Mouse (Mus musculus): Measurements from ENCODE around the gene 9430007A20Rik.
"Not testable (repeated sequence)": the region's sequence is repeated elsewhere in the genome, so short reads cannot be mapped to it uniquely, and the experiment has no call there.

9430007A20Rik gene

GRCm38 (mm10) chr4:144519522-144519921, at the start of gene 9430007A20Rik:
Gene 9430007A20Rik (plus strand): TSS chr4:144519822.
- DNase-seq (ENCODE audit: low spot score in 2 of 2) = no peak

GRCm38 (mm10) chr4:144493331-144493730, 26.3 kb upstream of the 9430007A20Rik start:
- no peak for DNase-seq (ENCODE audit: low spot score in 2 of 2)

- DNase-seq (ENCODE audit: low spot score in 2 of 2) = no peak
These were observed 13.1 kb upstream of the 9430007A20Rik start for GRCm38 (mm10) chr4:144506518-144506917.

GRCm38 (mm10) chr4:144544689-144545088, 25.1 kb downstream of the 9430007A20Rik start:
- no peak for DNase-seq (ENCODE audit: low spot score in 2 of 2)

GRCm38 (mm10) chr4:144545339-144545738, 25.7 kb downstream of the 9430007A20Rik start:
- not testable (repeated sequence) for DNase-seq (ENCODE audit: low spot score in 2 of 2)

- DNase-seq (ENCODE audit: low spot score in 2 of 2) = no peak
These were observed 31.5 kb downstream of the 9430007A20Rik start for GRCm38 (mm10) chr4:144551156-144551555.

- no peak for DNase-seq (ENCODE audit: low spot score in 2 of 2)
These were observed 40.2 kb downstream of the 9430007A20Rik start for GRCm38 (mm10) chr4:144559792-144560191.

GRCm38 (mm10) chr4:144561205-144561604, 41.6 kb downstream of the 9430007A20Rik start:
- no peak for DNase-seq (ENCODE audit: low spot score in 2 of 2)

- no peak for DNase-seq (ENCODE audit: low spot score in 2 of 2)
These were observed 45.4 kb downstream of the 9430007A20Rik start, which contains the start of gene Gm13124 for GRCm38 (mm10) chr4:144565034-144565433. Gene Gm13124 (minus strand): TSS chr4:144565134.

- no peak for DNase-seq (ENCODE audit: low spot score in 2 of 2)
These were observed 48.1 kb downstream of the 9430007A20Rik start for GRCm38 (mm10) chr4:144567752-144568151.

Data from right cerebral cortex, adult 2 months (tissue).